Mouse (Mus musculus) stomach, postnatal 0 days (tissue): Measurements from ENCODE around the gene Rprd1b.

Experiments used
- CTCF ChIP-seq: IDR thresholded peaks from 2 replicates; pipeline ENCODE4 v1.5.1; 2016; ENCODE audit warnings: antibody characterized with exemption, low read depth, mild to moderate bottlenecking, moderate library complexity
- EP300 ChIP-seq: optimal IDR thresholded peaks from 2 replicates; pipeline ENCODE3; 2016; ENCODE audit warnings: antibody characterized with exemption

DNA sequence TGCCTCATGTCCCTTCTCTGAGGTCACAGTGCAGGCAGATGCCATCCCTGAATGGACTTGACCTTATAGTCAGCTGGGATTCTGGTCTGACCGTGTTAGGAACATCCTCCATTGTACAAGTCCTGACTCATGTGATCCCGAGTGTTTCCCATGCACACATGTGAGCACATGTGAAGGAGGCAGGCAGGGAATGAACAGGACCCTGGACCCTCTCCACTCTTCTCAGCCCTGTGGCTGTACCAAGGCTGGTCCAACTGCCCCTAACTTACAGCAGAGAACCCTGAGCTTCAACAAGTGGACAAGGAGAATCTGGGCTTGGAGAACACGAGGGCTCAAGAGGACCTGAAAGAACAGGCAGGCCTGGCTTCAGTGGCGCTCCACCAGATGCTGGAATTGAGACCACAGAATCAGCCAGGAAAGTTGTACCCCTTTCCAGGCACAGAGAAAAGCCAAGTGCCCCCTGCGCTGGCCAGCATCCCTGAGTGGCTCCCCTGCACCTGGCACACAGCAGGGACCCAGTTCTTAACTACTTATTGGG, 117.3 kb downstream of the Rprd1b start:
- TF ChIP-seq EP300 (no peak), CTCF (no peak)
